Mouse (Mus musculus) brain, embryonic 14.5 days (tissue): ENCODE data around the gene Dpagt1.

Experiments
- CTCF ChIP-seq: fragments of 200-500 bp; IDR thresholded peaks from 2 replicates; pipeline ENCODE4 v1.5.1; 2012; ENCODE audit warnings: inconsistent platforms, mild to moderate bottlenecking, moderate library complexity, borderline replicate concordance; ENCODE audit not compliant: insufficient read depth, insufficient read length; ENCODE audit errors: extremely low read depth
- POLR2A ChIP-seq: fragments of 200-500 bp; IDR thresholded peaks from 2 replicates; pipeline ENCODE4 v1.6.1; 2012; ENCODE audit warnings: mild to moderate bottlenecking, inconsistent platforms, borderline replicate concordance; ENCODE audit not compliant: poor library complexity, insufficient read depth, insufficient read length, severe bottlenecking; ENCODE audit errors: extremely low read depth

GRCm38 (mm10) chr9:44324147-44324546 is 1.7 kb upstream of the Dpagt1 start:
- TF ChIP-seq CTCF, result no peak
- TF ChIP-seq POLR2A, result no peak
